Mouse (Mus musculus) embryonic facial prominence, embryonic 11.5 days (tissue): ENCODE results near the gene Rab15. TPM values are rescaled to one million over a fixed set of nuclear protein-coding genes. Genes with fewer than 3 reads are reported as not detected.
"Not testable (repeated sequence)": the region's sequence is repeated elsewhere in the genome, so short reads cannot be mapped to it uniquely, and the experiment has no call there.

Experiments
- ATAC-seq: fragments of 200-750 bp; cut with Nextera tagmentation; replicated peaks from 2 replicates; pipeline ENCODE4 v1.8.0; 2017; ENCODE audit warnings: low read depth; ENCODE audit not compliant: insufficient number of reproducible peaks, low FRiP score, low TSS enrichment
- DNase-seq: peaks from one replicate; pipeline ENCODE4 v3.0.0-alpha.2; 2015; ENCODE audit warnings: low spot score
- H3K27ac ChIP-seq: fragments of 300-500 bp; sonication (generic); replicated peaks from 2 replicates; pipeline ENCODE4 v1.5.1; 2014; ENCODE audit warnings: mild to moderate bottlenecking, low read depth, low read length, control low read depth
- H3K27me3 ChIP-seq: fragments of 300-500 bp; sonication (generic); 2 replicates; pipeline ENCODE4 v1.6.1; 2014; ENCODE audit warnings: mild to moderate bottlenecking, low read length, moderate library complexity, mixed read lengths; ENCODE audit not compliant: control insufficient read depth, insufficient read depth
- H3K36me3 ChIP-seq: fragments of 300-500 bp; sonication (generic); replicated peaks from 2 replicates; pipeline ENCODE4 v1.6.1; 2014; ENCODE audit warnings: low read depth, mild to moderate bottlenecking, low read length, moderate library complexity, mixed read lengths; ENCODE audit not compliant: control insufficient read depth, insufficient read depth
- H3K4me1 ChIP-seq: fragments of 300-500 bp; sonication (generic); 2 replicates; pipeline ENCODE4 v1.6.1; 2014; ENCODE audit warnings: low read length, mixed read lengths; ENCODE audit not compliant: control insufficient read depth, insufficient read depth
- H3K4me2 ChIP-seq: fragments of 300-500 bp; sonication (generic); 2 replicates; pipeline ENCODE4 v1.6.1; 2014; ENCODE audit warnings: low read depth, mild to moderate bottlenecking, control low read depth, low read length, moderate library complexity
- H3K4me3 ChIP-seq: fragments of 300-500 bp; sonication (generic); 2 replicates; pipeline ENCODE4 v1.5.1; 2014; ENCODE audit warnings: low read depth, low read length, control low read depth
- H3K9ac ChIP-seq: fragments of 300-500 bp; sonication (generic); replicated peaks from 2 replicates; pipeline ENCODE4 v1.6.1; 2014; ENCODE audit warnings: mild to moderate bottlenecking, control low read depth, low read length
- H3K9me3 ChIP-seq: fragments of 300-500 bp; sonication (generic); replicated peaks from 2 replicates; pipeline ENCODE4 v1.6.1; 2016; ENCODE audit warnings: mild to moderate bottlenecking, low read length, inconsistent platforms, mixed read lengths; ENCODE audit not compliant: control insufficient read depth
- WGBS: fragments of 180-500 bp; shearing (Covaris S2); extraction: QIAGEN DNeasy Blood & Tissue Kit; methylation state at CpG from one replicate; pipeline ENCODE4 v1.1.7; 2014; 5-methylcytosine and 5-hydroxymethylcytosine counted together
- polyA plus RNA-seq: library from polyadenylated mRNA; unstranded; fragments of >200 nt; fragmentation: Nextera tagmentation; extraction: Ambion mirVana; gene quantifications from 2 replicates; pipeline ENCODE4 v1.2.1, GENCODE M21; 2014

Gene Rab15
- polyA plus RNA-seq, result 11.5 and 14.3 TPM in 2 replicates

GRCm38 (mm10) chr12:76822651-76823041 is at the start of gene Rab15:
TSS of gene Rab15 (minus strand) at chr12:76822908.
- H3K27me3 ChIP-seq, result peaks cover 13% of the 10 kb centered on the region
- 3% methylated on average over 14 of the region's 17 CpGs for WGBS

GRCm38 (mm10) chr12:76869561-76869960 is 46.9 kb upstream of the Rab15 start:
- 88% methylated on average over 7 of the region's 7 CpGs for WGBS
- no peaks in the 10 kb centered on the region for H3K36me3 ChIP-seq
- H3K4me2 ChIP-seq, result no peak overlapping the region
- no peak overlapping the region for H3K4me3 ChIP-seq
- DNase-seq (no peak), ATAC-seq (no peak)
- H3K9ac ChIP-seq, result no peak overlapping the region
- no peak overlapping the region for H3K27ac ChIP-seq
- no peaks in the 10 kb centered on the region for H3K9me3 ChIP-seq
- no peaks in the 10 kb centered on the region for H3K27me3 ChIP-seq
- no peaks in the 10 kb centered on the region for H3K4me1 ChIP-seq

More at GRCm38 (mm10) chr12:76822651-76823041, at the start of gene Rab15:
- H3K9ac ChIP-seq, result peak within 1 kb of the TSS; percentile 85
- H3K9me3 ChIP-seq, result no peaks in the 10 kb centered on the region
- peaks cover 4% of the 10 kb centered on the region; the same call in 1 of the 2 replicates for H3K4me1 ChIP-seq
- H3K4me2 ChIP-seq, result peak within 1 kb of the TSS; percentile 97
- no peak for DNase-seq
- H3K36me3 ChIP-seq, result no peaks in the 10 kb centered on the region
- peak; percentile 17; the same call in 1 of the 2 replicates for ATAC-seq
- no peak within 1 kb of the TSS; the same call in 1 of the 2 replicates for H3K27ac ChIP-seq
- H3K4me3 ChIP-seq, result peak within 1 kb of the TSS; percentile 69

GRCm38 (mm10) chr12:76868463-76869198 is 45.9 kb upstream of the Rab15 start:
- H3K9ac ChIP-seq, result no peak overlapping the region
- ATAC-seq (no peak), DNase-seq (no peak)
- no peak overlapping the region for H3K27ac ChIP-seq
- no peaks in the 10 kb centered on the region for H3K36me3 ChIP-seq
- 69% methylated on average over 14 of the region's 14 CpGs for WGBS
- no peaks in the 10 kb centered on the region for H3K27me3 ChIP-seq
- H3K4me1 ChIP-seq, result no peaks in the 10 kb centered on the region
- no peak overlapping the region for H3K4me3 ChIP-seq
- no peaks in the 10 kb centered on the region for H3K9me3 ChIP-seq
- H3K4me2 ChIP-seq, result no peak overlapping the region

GRCm38 (mm10) chr12:76867586-76868280 is 45.0 kb upstream of the Rab15 start:
- no peak overlapping the region for H3K27ac ChIP-seq
- no peak overlapping the region for H3K4me3 ChIP-seq
- H3K27me3 ChIP-seq, result no peaks in the 10 kb centered on the region
- no peak overlapping the region for H3K9ac ChIP-seq
- H3K9me3 ChIP-seq, result no peaks in the 10 kb centered on the region
- H3K4me1 ChIP-seq, result no peaks in the 10 kb centered on the region
- DNase-seq (no peak), ATAC-seq (no peak)
- H3K36me3 ChIP-seq, result no peaks in the 10 kb centered on the region
- WGBS, result 65% methylated on average over 10 of the region's 10 CpGs
- H3K4me2 ChIP-seq, result no peak overlapping the region

- H3K27ac ChIP-seq, result no peak overlapping the region
- no peak overlapping the region for H3K9ac ChIP-seq
- H3K4me1 ChIP-seq, result no peaks in the 10 kb centered on the region
- WGBS, result 65% methylated on average over 13 of the region's 13 CpGs
- H3K4me3 ChIP-seq, result no peak overlapping the region
- H3K27me3 ChIP-seq, result no peaks in the 10 kb centered on the region
- ATAC-seq (no peak), DNase-seq (peak; percentile 41)
- no peaks in the 10 kb centered on the region for H3K36me3 ChIP-seq
- no peak overlapping the region for H3K4me2 ChIP-seq
- no peaks in the 10 kb centered on the region for H3K9me3 ChIP-seq
Observed at GRCm38 (mm10) chr12:76865266-76865665, 42.6 kb upstream of the Rab15 start.

GRCm38 (mm10) chr12:76863651-76864050 is 40.9 kb upstream of the Rab15 start:
- Histone ChIP-seq H3K4me3 (no peak overlapping the region), H3K27ac (no peak overlapping the region), H3K4me2 (no peak overlapping the region), H3K36me3 (no peaks in the 10 kb centered on the region), H3K9me3 (no peaks in the 10 kb centered on the region), H3K27me3 (no peaks in the 10 kb centered on the region), H3K9ac (no peak overlapping the region), H3K4me1 (no peaks in the 10 kb centered on the region)
- ATAC-seq, result no peak
- no peak for DNase-seq
- 72% methylated on average over 11 of the region's 11 CpGs for WGBS

GRCm38 (mm10) chr12:76858788-76859187 is 36.1 kb upstream of the Rab15 start:
- not testable (repeated sequence) for H3K36me3 ChIP-seq, DNase-seq, H3K9ac ChIP-seq, H3K4me1 ChIP-seq, ATAC-seq, H3K27ac ChIP-seq, H3K9me3 ChIP-seq, H3K27me3 ChIP-seq, H3K4me3 ChIP-seq, H3K4me2 ChIP-seq
- WGBS, result 87% methylated on average over 6 of the region's 6 CpGs

GRCm38 (mm10) chr12:76857087-76857486 is 34.4 kb upstream of the Rab15 start:
- Histone ChIP-seq H3K4me3 (no peak overlapping the region), H3K27me3 (no peaks in the 10 kb centered on the region), H3K4me2 (no peak overlapping the region), H3K9ac (no peak overlapping the region), H3K4me1 (no peaks in the 10 kb centered on the region), H3K27ac (no peak overlapping the region), H3K9me3 (no peaks in the 10 kb centered on the region), H3K36me3 (no peaks in the 10 kb centered on the region)
- 83% methylated on average over 10 of the region's 10 CpGs for WGBS
- ATAC-seq (no peak), DNase-seq (no peak)
